Mouse (Mus musculus) layer of hippocampus, postnatal 25 days (tissue): ENCODE measurements around the gene Pdzd2. TPM values are rescaled to one million over a fixed set of nuclear protein-coding genes. Genes with fewer than 3 reads are reported as not detected.

ENCODE experiments used
- DNase-seq, 2 experiments: peaks; one replicate each; pipeline ENCODE4 v3.0.0; 2022; ENCODE audit warnings: mixed read lengths in 2 of 2, low spot score in 1 of 2; ENCODE audit errors: extremely low spot score in 1 of 2
- total RNA-seq, 2 experiments: library from RNA; stranded (reverse); gene quantifications; 2 replicates each; pipeline ENCODE4 v1.2.3; 2021

The Pdzd2 gene
- total RNA-seq, 2 experiments from 2014 or later = 49.4 to 56.4 TPM

DNA sequence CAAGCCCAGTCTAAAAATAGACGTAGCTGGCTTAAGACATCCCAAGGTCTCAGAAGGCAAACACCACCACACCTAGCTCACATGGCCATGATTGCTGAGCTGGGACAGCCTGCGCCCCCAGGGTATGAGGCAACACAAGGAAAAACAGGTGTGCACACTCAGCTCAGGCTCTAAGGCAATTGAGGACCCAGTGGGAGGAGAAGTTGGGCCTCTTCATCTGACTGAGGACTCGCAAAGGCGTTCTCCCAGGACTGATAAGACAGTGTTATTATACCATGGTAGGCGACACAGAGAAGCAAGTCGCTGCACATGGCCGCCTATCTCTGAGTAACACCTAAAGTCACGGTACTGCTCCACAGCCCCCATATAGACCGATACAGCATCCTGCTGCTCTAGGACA, 235.8 kb downstream of the Pdzd2 start:
- DNase-seq = no peak

DNA sequence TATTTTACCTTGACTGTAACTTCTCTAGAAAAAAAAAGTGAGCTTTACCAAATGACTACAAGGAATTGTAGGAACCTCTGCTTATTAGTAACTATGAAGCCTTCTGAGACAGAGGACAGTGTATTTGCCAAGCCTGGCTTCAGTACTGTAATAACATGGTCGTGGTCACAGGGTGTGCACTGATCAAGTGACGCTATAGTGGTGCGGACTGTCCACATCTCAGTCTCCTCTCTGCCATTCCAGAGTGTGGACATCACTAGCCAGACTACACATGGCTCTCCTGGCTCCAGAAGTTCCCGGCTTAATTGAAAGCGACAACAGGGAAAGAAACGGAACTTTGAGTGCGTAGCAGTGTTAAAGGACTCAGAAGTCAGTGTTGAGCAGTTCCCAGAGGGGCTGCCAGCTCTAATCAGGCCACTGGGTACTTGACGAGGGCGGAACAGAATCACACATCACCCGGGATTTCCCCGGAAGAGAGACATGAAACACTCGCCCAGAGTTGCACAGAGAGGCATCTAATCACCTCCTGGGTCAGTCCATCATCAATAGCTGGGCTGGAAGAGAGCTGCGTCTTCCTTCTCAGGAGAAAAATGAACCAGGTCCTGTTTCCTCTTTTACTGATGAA, 237.7 kb downstream of the Pdzd2 start:
- DNase-seq = no peak

DNA sequence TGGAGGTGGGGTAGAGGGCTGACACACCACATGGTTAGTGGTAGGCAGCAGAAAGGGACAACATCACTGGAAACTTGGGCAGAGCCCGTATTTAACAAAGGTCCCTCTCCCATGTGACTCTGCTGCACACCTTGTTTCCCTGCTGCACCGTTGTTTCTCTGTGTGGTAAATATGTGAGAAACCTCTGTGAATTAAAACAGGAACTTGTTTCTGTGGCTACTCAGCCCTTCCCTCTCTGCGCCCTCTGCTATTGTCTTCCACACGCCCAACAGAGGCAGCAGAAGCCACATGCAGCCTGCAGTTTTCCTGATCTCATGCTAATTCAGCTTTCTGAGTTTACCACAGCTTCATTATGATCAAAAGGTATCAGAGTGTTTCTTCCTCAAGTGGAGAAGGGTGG, 239.1 kb downstream of the Pdzd2 start:
- DNase-seq = no peak

DNA sequence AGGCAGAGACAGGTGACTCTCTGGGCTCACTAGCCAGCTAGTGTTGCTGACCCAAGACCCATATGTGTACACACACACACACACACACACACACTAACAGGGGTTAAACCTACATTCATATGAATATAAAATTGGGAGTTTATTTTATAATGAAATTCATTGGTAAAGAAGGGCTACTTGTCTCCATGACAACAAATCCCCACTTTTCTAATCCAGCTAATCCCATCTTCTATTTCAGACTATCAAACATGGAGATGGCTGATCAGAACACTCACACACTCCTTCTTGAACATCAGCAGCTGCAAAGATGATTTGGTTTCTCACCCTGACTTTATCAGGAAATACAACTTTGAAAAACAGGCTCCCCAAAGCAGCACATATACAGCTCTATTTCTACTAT, 245.6 kb downstream of the Pdzd2 start:
- DNase-seq = no peak

DNA sequence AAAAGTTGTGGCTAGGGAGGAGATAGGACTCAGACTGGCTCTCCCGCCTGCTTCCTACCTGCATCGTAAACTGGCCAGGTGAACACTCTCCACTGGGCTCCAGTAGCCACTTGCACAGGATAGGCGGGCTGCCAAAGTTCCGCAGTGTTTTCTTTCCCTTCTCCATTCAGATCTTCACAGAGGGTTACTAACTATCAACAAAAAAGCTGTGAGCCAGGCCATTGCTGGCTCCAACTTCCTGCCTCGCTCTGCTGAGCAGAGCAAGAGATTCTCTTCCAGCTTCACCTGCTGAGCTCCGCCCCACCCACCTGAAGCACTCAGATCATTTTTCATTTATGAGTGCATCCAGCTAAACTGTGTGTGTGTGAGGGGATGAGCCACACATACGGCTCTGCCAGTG, 246.5 kb downstream of the Pdzd2 start:
- no peak for DNase-seq

DNA sequence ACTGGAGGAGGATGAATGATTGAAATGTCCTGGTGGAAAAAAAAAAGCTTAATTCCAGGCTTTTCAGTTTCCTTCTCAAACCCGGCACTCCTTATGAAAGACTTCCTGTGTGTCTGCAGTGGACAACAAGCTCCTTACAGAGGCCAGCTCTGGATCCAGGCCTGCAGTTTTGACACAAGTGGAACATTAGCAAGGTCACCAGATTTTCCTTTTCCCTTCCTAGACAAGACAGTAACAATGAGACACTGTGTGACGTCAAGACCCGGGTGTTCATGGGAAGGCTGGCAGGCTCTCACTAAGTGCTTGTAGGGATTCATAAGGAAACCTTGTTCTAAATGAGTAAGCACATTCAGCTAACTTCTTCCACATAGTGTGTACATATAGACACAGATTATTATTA, 248.8 kb downstream of the Pdzd2 start:
- DNase-seq = no peak

DNA sequence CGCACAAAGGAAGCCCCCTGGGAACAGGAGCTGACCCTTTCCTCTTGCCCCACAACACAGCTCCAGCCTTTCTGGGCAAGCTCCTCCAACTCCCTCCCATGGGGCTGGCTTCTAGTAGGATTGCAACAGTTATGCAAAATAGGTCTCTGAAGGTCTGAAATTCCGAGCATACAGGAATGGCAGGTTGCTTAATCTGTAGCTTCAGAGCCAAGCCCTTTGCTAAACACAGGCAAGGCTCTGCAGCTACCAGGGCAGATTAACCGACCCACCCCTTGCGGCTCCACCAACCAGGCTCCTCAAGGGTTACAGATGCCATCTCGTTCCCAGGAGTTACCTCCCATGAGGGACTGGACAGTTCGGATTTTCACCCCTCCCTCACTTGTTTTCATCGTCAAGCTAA, 249.2 kb downstream of the Pdzd2 start:
- DNase-seq = no peak

DNA sequence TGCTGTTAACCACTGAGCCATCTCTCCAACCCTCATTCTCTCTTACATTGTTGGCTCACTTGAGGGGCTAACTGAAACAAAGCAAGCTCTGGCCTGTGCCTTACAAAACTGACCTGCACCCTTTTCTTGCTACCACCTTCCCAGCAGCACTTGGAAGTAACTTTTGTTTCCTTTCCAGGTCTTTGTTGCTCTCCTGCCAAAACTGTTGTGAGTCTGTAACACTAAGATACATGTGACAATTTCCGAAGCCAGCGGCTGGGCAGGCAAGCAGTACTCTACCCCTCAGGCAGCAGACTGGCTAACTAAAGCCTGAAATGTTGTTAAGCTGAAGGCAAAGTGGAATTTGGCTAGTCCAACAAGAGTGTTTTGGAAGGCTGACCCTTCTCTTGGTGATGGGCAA, 251.4 kb downstream of the Pdzd2 start:
- no peak for DNase-seq

DNA sequence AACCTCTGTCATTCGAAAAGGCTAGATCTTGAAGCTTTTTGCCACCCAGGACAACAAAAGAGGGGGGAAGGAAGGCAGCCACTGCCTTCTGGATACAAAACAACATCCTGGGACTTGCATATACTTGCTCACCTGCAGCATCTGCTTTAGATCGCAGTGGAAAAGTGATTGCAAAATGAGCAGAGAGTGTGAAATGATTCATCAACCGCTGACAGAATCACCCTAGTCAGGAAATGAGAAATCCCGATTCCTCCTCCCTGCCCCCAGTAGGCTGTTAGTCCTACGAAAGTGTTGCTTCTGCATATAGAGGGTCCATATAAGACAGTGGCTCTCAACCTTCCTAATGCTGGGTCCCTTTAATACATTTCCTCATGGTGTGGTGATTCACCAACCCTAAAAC, 258.5 kb downstream of the Pdzd2 start:
- DNase-seq = no peak

DNA sequence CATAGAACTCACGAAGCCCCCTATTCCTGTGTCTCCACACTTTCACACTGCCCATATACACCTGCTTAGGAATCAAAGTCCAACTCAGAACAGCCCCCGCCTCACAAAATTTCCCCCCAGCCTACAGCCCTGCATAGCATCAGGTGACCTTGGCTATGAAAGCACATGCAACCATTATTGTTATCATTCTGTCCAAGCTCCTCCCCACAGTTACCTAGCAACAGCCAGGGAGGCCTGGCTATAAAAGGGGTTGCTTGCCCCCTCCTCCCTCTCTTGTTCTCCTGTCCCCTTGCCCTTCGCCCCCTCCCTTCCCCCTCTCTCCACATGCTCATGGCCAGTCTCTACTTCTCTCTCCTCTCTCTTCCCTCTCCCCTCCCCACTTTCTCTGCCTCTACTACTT, 259.4 kb downstream of the Pdzd2 start:
- no peak for DNase-seq

DNA sequence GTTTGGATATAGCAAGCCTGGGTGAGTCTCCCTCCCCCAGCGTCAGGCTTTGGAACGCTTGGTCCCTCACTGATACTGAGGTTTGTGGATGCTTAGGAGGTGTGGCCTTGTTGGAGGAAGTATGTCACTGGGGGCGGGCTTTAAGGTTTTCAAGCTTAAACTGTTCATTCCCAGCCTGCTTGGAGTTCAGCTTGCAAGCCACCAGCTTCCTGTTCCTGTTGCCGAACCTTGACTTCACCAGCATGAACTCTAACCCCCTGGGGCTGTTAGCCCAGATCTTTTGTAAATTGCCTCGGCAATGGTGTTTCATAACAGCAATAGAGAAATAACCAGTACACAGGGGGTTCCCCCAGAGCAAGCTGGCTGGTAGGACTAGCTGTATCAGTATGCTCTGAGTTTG, 260.4 kb downstream of the Pdzd2 start:
- DNase-seq = no peak

DNA sequence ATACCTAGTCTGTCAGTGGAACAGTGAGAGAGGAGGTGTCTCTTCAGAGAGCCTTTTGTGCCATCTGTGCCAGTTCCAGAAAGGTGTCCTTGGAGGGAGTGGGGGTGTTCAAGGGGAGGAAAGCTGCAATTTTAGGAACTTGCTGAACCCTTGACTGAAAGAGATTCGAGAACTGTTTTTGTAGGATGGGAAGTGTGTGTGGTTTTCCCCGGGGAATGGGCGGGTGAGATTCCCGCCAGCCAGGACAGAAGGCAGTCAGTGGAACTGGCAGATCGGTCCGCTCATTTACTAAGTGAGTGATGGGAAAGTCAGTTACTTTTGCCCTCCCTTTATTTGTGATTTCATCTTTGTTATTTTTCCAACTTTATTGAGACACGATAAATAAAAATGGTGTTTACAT, 266.1 kb downstream of the Pdzd2 start:
- DNase-seq = no peak

DNA sequence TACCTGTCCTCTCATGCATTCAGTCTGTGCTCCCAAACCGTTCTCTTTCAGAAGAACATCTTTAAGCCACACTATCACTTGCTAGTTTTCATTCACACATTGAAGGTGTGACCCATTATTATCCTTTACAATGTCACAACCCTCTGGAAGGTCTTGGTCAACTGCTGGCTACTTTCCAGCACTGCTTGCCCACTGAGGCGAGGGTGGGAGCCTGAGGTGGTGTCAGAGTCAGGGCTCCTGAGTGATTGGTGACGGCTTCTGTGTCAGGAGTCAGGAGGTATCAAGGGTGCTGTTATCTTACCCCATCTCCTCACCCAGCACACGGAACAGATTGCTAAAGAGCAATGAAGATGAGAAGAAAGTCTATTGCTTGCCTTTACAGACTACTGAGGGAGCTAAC, 267.1 kb downstream of the Pdzd2 start:
- no peak for DNase-seq

DNA sequence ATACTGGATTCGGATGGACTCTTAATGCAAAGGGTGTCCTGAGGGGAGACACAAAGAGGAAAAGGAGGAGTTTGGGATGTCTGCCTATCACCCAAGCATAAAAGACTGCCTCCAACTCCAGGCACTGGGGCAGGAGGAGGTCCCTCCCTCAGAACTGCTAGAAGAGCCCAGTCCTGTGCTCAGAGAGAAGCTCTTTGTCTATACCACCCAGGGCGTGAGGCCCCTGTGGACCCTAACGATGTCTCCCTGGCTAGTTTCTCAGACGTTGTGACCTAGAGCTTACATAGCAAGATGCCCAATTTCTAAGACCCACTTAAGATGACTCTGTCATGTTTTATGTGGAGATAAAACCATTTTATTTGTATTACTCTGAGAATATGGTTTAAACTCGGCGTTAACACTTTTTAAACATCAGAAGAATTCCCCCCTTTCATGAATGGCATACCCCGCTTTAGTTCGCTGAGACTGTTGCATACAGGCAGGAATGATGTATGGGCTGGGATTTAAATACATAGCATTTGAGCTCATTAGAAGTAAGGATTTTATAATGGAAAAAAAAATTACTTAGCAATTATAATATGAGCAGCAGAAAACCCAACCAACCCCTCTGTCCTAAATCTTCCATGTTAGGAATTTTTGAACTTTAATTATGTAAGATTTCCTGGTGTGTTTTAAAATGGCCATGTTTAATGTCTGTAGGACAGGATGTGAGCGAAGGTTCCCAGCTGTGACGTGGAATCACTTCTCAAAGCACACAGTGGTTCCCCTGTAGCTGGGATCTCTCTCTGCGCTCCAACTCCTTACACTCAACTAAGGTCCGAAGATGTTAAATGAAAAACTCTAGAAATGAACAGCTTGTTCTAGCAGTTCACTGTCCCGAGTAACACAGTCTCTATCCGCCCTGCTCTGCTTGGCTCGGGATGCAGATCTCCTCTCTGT, 268.6 kb downstream of the Pdzd2 start:
- DNase-seq = no peak

DNA sequence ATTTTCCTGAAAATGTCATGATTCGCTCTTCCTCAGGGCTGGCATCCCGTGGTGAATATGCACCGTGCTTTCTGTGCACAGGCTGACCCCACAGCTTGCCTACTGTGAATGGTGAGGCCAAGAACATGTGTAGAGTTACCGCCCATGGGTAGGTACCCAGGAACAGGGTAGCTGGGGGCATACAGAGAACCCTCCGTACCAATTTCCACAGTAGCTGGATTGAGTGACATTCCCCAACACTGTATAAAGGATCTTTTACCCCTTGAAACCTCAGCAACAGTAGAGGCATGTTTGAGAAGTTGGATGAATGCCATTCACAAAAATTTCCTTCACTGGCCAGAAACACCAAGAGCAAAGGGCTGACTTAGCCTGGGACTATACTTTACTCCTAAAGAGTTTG, 271.1 kb downstream of the Pdzd2 start:
- DNase-seq = no peak

DNA sequence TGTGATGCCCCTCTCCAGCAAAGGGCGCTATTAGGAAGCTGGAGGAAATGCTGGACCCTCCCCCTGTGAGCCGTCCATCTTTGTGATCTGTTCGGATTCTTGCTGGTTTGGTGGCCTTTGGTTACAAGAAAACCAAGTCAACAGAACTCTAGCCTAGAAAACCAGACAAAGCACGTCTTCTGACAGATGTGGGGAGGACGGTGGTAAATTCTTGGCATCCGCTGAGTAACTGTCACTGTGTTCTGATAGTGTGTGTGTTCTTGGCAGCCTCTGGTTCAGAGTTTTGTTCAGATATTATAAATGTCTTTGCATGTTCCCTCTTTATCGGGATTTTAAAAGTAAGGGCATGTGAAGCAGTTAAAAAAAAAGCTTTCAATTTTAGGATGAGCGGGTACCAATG, 274.0 kb downstream of the Pdzd2 start:
- no peak for DNase-seq

DNA sequence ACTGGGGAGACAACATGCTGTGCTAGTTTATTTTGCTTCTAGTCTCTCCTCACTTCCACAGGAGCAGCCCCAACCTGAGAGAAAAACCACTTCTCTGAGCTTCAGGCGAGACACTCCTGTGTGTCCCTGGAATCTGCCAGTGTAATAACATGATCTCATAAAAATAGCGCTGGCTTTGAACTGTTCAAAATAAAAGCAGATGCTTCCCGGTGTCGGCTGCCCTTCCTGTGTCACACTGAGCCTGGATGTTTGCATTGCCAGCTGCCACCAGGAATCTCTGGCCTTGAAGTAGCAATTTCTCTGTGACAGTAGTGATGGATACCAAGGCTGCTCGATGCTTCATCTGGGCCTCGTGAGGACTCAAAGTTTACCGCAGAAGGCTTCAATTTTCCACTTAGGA, 282.9 kb downstream of the Pdzd2 start:
- no peak for DNase-seq

DNA sequence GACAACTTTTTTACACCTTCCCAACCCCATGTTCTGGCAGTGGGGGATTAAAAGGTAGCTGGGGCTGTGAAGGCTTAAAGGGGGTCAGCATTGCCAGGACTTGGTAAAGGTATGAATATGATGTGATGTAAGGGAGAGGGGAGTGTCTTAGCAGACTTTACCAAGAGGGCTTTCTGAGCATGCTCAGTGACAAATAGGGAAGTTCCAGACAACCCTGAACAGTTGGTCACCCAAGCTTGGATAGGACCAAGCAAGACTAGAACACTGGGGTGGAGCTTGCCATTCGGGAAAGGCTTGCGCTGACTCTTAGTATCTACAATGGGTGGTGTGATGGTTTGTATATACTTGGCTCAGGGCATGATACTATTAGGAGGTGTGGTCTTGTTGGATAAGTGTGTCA, 286.4 kb downstream of the Pdzd2 start:
- no peak for DNase-seq

DNA sequence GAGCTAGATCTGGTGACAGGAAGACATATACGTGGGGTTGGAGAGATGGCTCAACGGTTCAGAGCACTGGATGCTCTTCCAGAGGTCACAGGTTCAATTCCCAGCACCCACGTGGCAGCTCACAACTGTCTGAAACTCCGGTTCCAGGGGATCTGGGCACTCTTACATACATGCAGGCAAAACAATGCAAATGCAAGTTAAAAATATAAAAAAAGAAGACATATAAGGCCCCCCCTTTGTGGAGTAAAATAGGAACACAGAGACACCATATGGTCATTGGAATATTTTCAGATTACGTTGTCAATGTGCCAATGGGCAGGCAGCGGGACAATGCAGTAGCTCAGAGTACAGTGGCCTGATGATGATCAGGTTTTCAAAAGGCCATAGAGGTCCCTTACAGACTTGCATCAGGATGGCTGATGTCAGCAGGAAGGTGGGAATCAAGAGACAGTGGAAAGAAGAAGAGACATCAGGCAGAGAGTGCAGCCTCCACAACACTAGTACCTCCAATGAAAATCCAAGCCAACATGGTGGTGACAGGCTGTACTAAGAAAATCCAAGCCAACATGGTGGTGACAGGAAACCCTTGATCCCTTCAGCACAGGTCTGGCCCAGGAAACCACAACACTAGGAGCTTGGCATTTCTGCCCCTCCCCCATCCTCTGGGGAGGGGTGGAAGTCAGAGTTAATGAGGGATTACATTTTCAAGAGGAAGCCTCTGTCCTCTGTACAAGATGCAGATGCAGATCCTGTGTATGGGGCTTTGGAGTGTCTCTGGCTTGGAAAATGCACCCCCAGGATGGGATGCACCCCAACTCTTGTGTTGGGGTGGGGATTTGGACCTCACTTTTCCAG, 287.4 kb downstream of the Pdzd2 start:
- no peak for DNase-seq

DNA sequence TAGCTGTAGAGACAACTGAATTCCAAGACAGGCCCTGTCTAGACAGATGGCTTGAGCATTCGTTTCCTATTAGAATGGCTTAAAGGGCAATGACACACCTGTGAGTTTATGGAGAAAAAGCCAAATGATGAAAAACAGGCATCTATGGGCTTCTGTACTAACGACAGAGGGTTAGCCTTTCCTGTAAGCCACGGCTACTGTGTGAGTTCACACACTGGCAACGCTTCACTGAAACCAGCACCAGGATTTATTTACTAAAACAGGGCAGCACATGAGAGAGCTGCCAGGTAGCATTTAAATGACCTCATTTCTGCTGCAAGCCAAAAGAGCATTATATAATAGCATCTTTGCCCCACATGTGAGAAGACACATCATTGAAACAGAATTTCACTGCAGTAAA, 288.3 kb downstream of the Pdzd2 start:
- DNase-seq = no peak

DNA sequence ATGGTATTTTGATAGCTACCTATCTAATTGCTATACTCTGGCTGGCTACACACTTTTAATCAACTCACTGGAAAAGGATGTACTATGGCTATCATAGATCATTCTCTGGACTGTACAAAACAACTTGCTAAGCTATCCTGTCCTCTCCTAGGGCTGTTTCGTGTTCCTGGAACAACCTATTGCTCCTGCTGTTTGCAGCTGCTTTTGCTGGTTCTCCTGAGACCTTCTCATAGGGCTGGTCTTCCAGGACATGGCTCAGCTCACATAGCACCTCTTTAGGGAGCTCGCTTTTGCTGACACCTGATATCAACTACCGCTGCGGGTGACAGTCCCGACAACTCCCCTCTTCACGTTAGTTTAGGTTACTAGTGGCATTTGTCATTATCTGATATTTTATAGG, 288.9 kb downstream of the Pdzd2 start:
- DNase-seq = no peak
